ENCODE assay signal across 9 mouse cellular contexts in the genomic region with DNA sequence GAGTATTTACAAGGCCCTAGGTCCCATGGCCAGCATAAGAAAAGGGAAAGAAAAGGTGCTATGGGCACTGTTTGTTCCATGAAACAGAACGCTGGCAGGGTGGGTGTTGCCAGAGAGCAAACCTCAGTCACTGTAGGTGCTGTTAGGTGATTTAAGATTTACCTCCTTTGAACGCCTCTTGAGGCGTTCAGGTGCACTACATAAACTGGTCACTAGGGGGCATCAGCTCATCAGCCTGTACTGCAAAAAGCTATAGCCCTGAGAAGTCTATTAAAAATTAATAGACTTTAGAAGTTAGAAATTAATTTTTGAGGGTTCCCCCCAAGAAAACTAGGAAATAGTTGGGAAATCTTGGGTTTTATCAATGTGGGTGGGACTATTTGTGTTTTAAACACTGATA. TPM values are rescaled to one million over a fixed set of nuclear protein-coding genes. Genes with fewer than 3 reads are reported as not detected.
DNase-seq lines count a peak whose midpoint lies in the region; ATAC-seq lines count a peak whose summit lies in the region.
"Had no signal": no experiment of that assay in that cellular context is flagged by ENCODE, and none has a peak within 500 bp of the region (broad histone marks: within the 10 kb centered on the region; RNA-seq: fewer than 3 reads in every experiment).

No protein-coding gene starts in this region.

- DNase-seq in hindbrain, embryonic 10.5 days (ENCODE audit: low spot score), result peak; percentile 73
- peak; percentile 89 for DNase-seq in adrenal gland, postnatal 10 days
- peak; percentile 77 for DNase-seq in embryonic facial prominence, embryonic 14.5 days (ENCODE audit: low spot score)
- peak; percentile 92 for DNase-seq in induced T-regulatory cell, adult 2 months (ENCODE audit: low read depth)
- peak; percentile 70 to 77 for DNase-seq in left cerebral cortex, postnatal 36 days (ENCODE audit: low spot score in 2 of 2)
- peak; percentile 68 for DNase-seq in testis, postnatal 14 days (ENCODE audit: low spot score)

- no peak overlapping the region for H3K4me3 ChIP-seq in hindbrain, embryonic 10.5 days
- H3K4me3 ChIP-seq in hindbrain, embryonic 16.5 days (ENCODE audit: low read length), result no peak overlapping the region
- H3K4me3 ChIP-seq in embryonic facial prominence, embryonic 14.5 days (ENCODE audit: low read depth, low read length), result no peak overlapping the region
- H3K4me3 ChIP-seq: midbrain, embryonic 12.5 days had no signal

- H3K4me1 ChIP-seq in hindbrain, embryonic 10.5 days (replicated peaks), result peaks cover 26% of the 10 kb centered on the region
- H3K4me1 ChIP-seq in hindbrain, embryonic 16.5 days (ENCODE audit: control insufficient read depth, insufficient read depth, low read depth, low read length), result peaks cover 3% of the 10 kb centered on the region
- 0 out of 2 replicates have a peak, but pooled peaks cover 10% of the 10 kb centered on the region for H3K4me1 ChIP-seq in embryonic facial prominence, embryonic 14.5 days (ENCODE audit: control insufficient read depth, insufficient read depth, low read length)

- WGBS in hindbrain, embryonic 10.5 days, result 3% methylated on average over 3 of the region's 3 CpGs
- 4% methylated on average over 3 of the region's 3 CpGs for WGBS in hindbrain, embryonic 16.5 days
- WGBS in embryonic facial prominence, embryonic 14.5 days, result 0% methylated on average over 3 of the region's 3 CpGs

- H3K27ac ChIP-seq in hindbrain, embryonic 10.5 days, result no peak overlapping the region
- no peak overlapping the region for H3K27ac ChIP-seq in hindbrain, embryonic 16.5 days (ENCODE audit: low read depth, low read length)
- no peak overlapping the region for H3K27ac ChIP-seq in embryonic facial prominence, embryonic 14.5 days (replicated peaks; ENCODE audit: low read depth, low read length)
- H3K27ac ChIP-seq: midbrain, embryonic 12.5 days had no signal

- no peak overlapping the region for H3K9ac ChIP-seq in hindbrain, embryonic 16.5 days (ENCODE audit: low read depth, low read length)
- H3K9ac ChIP-seq in embryonic facial prominence, embryonic 14.5 days (ENCODE audit: low read depth, low read length), result no peak overlapping the region
- H3K9ac ChIP-seq: midbrain, embryonic 12.5 days had no signal

- intact Hi-C loops in left cerebral cortex, postnatal 36 days (cut with DNase I), result loop anchor here (1.0 kb wide), 1 partner anchor 421 kb away; no protein-coding TSS in a partner anchor

- no peaks in the 10 kb centered on the region for H3K9me3 ChIP-seq in hindbrain, embryonic 10.5 days
- no peaks in the 10 kb centered on the region for H3K9me3 ChIP-seq in hindbrain, embryonic 16.5 days (ENCODE audit: control insufficient read depth, low read length)
- no peaks in the 10 kb centered on the region for H3K9me3 ChIP-seq in embryonic facial prominence, embryonic 14.5 days (ENCODE audit: control insufficient read depth, low read length)
- H3K9me3 ChIP-seq: midbrain, embryonic 12.5 days had no signal

- ATAC-seq in hindbrain, embryonic 16.5 days, result no peak
- no peak for ATAC-seq in embryonic facial prominence, embryonic 14.5 days (ENCODE audit: low read depth)
- ATAC-seq in neutrophil, adult 5-6 weeks (ENCODE audit: extremely low read depth, insufficient number of reproducible peaks, low FRiP score, poor library complexity, severe bottlenecking), result peak; percentile 55

- H3K27me3 ChIP-seq in hindbrain, embryonic 10.5 days (ENCODE audit: insufficient read depth, poor library complexity, severe bottlenecking), result no peaks in the 10 kb centered on the region
- no peaks in the 10 kb centered on the region for H3K27me3 ChIP-seq in hindbrain, embryonic 16.5 days (replicated peaks; ENCODE audit: control insufficient read depth, insufficient read depth, low read length)
- no peaks in the 10 kb centered on the region for H3K27me3 ChIP-seq in embryonic facial prominence, embryonic 14.5 days (replicated peaks; ENCODE audit: control insufficient read depth, insufficient read depth, low read length)

- H3K36me3 ChIP-seq in hindbrain, embryonic 10.5 days, result peaks cover 9% of the 10 kb centered on the region
- H3K36me3 ChIP-seq in hindbrain, embryonic 16.5 days (ENCODE audit: control insufficient read depth, insufficient read depth, low read length), result peaks cover 6% of the 10 kb centered on the region; the same call in 1 of the 2 replicates
- H3K36me3 ChIP-seq in embryonic facial prominence, embryonic 14.5 days (ENCODE audit: control insufficient read depth, insufficient read depth, low read length), result peaks cover 6% of the 10 kb centered on the region; the same call in 1 of the 2 replicates

- H3K4me2 ChIP-seq in hindbrain, embryonic 16.5 days (ENCODE audit: low read length), result no peak overlapping the region
- H3K4me2 ChIP-seq in embryonic facial prominence, embryonic 14.5 days (ENCODE audit: low read depth, low read length), result no peak overlapping the region
- H3K4me2 ChIP-seq: midbrain, embryonic 12.5 days had no signal

RNA-seq across cellular contexts. Expression of gene Phlda1, which starts 3.0 kb away (rescaled TPM):
- 36.9 and 41.1 TPM in 2 replicates for polyA plus RNA-seq in hindbrain, embryonic 10.5 days (2016; fragmentation: Nextera tagmentation; extraction: Ambion mirVana)
- 54.4 and 54.8 TPM in 2 replicates for polyA plus RNA-seq in hindbrain, embryonic 16.5 days (2015; fragmentation: Nextera tagmentation; extraction: Ambion mirVana)
- 10 to 100 TPM; 36.3 to 40.2 TPM for total RNA-seq in adrenal gland, postnatal 10 days (2021)
- 36.2 and 43.6 TPM in 2 replicates for polyA plus RNA-seq in embryonic facial prominence, embryonic 14.5 days (2014; fragmentation: Nextera tagmentation; extraction: Ambion mirVana)
- total RNA-seq in left cerebral cortex, postnatal 36 days (2021), result 10 to 100 TPM; 30.9 to 34.3 TPM
- total RNA-seq in neutrophil, adult 5-6 weeks (2017), result 2.0 and 4.5 TPM in 2 replicates

RNA-seq across cellular contexts. Expression of gene Nap1l1, which starts 30.0 kb away (rescaled TPM):
- polyA plus RNA-seq in hindbrain, embryonic 10.5 days (2016; fragmentation: Nextera tagmentation; extraction: Ambion mirVana), result 256 and 361 TPM in 2 replicates
- polyA plus RNA-seq in hindbrain, embryonic 16.5 days (2015; fragmentation: Nextera tagmentation; extraction: Ambion mirVana), result 147 and 161 TPM in 2 replicates
- 100 to 1,000 TPM; 130 to 141 TPM for total RNA-seq in adrenal gland, postnatal 10 days (2021)
- 234 and 242 TPM in 2 replicates for polyA plus RNA-seq in embryonic facial prominence, embryonic 14.5 days (2014; fragmentation: Nextera tagmentation; extraction: Ambion mirVana)
- total RNA-seq in left cerebral cortex, postnatal 36 days (2021), result 100 to 1,000 TPM; 210 to 235 TPM
- total RNA-seq in neutrophil, adult 5-6 weeks (2017), result 347 and 391 TPM in 2 replicates
